Mouse (Mus musculus): ENCODE measurements at regions not wholly inside any gene's neighbourhood (a gene's known extent, or its start where the extent isn't known, plus 50 kb on each side); places are given as distances from the start of the nearest gene placed in this dataset.

- Histone ChIP-seq H3K4me3 (ENCODE audit: low read depth, low read length) (no peak overlapping the region), H3K9me3 (ENCODE audit: control insufficient read depth, low read length) (no peaks in the 10 kb centered on the region), H3K27ac (ENCODE audit: low read depth) (no peak overlapping the region), H3K4me2 (ENCODE audit: low read length) (no peak overlapping the region), H3K4me1 (replicated peaks; ENCODE audit: control insufficient read depth, insufficient read depth, low read length) (no peaks in the 10 kb centered on the region), H3K36me3 (ENCODE audit: control insufficient read depth, insufficient read depth, low read length) (no peaks in the 10 kb centered on the region), H3K9ac (ENCODE audit: low read length) (no peak overlapping the region), H3K27me3 (replicated peaks; ENCODE audit: control insufficient read depth, insufficient read depth, low read length) (no peaks in the 10 kb centered on the region)
- WGBS, result 90% methylated on average over 10 of the region's 10 CpGs
- DNase-seq (ENCODE audit: low spot score) (no peak), ATAC-seq (replicated peaks; ENCODE audit: low FRiP score, low TSS enrichment, low read depth) (no peak)
Observed at GRCm38 (mm10) chr2:78972288-78973117, 104.6 kb downstream of the Ube2e3 start.

- ATAC-seq (replicated peaks; ENCODE audit: low FRiP score, low TSS enrichment, low read depth), result no peak
- WGBS, result 92% methylated on average over 3 of the region's 3 CpGs
- H3K9me3 ChIP-seq (ENCODE audit: control insufficient read depth, low read length), result no peaks in the 10 kb centered on the region
- H3K27me3 ChIP-seq (replicated peaks; ENCODE audit: control insufficient read depth, insufficient read depth, low read length), result no peaks in the 10 kb centered on the region
- H3K36me3 ChIP-seq (ENCODE audit: control insufficient read depth, insufficient read depth, low read length), result no peaks in the 10 kb centered on the region
- H3K4me2 ChIP-seq (ENCODE audit: low read length), result no peak overlapping the region
- H3K4me3 ChIP-seq (ENCODE audit: low read depth, low read length), result no peak overlapping the region
- DNase-seq (ENCODE audit: low spot score), result no peak
- no peak overlapping the region for H3K27ac ChIP-seq (ENCODE audit: low read depth)
- no peaks in the 10 kb centered on the region for H3K4me1 ChIP-seq (replicated peaks; ENCODE audit: control insufficient read depth, insufficient read depth, low read length)
- H3K9ac ChIP-seq (ENCODE audit: low read length), result no peak overlapping the region
Observed at GRCm38 (mm10) chr2:78973811-78974210, 105.9 kb downstream of the Ube2e3 start.

- ATAC-seq (replicated peaks; ENCODE audit: low FRiP score, low TSS enrichment, low read depth) (no peak), DNase-seq (ENCODE audit: low spot score) (no peak)
- H3K4me1 ChIP-seq (replicated peaks; ENCODE audit: control insufficient read depth, insufficient read depth, low read length), result no peaks in the 10 kb centered on the region
- no peaks in the 10 kb centered on the region for H3K9me3 ChIP-seq (ENCODE audit: control insufficient read depth, low read length)
- no peak overlapping the region for H3K9ac ChIP-seq (ENCODE audit: low read length)
- no peaks in the 10 kb centered on the region for H3K27me3 ChIP-seq (replicated peaks; ENCODE audit: control insufficient read depth, insufficient read depth, low read length)
- H3K27ac ChIP-seq (ENCODE audit: low read depth), result no peak overlapping the region
- 85% methylated on average over 2 of the region's 2 CpGs for WGBS
- H3K4me2 ChIP-seq (ENCODE audit: low read length), result no peak overlapping the region
- H3K36me3 ChIP-seq (ENCODE audit: control insufficient read depth, insufficient read depth, low read length), result no peaks in the 10 kb centered on the region
- H3K4me3 ChIP-seq (ENCODE audit: low read depth, low read length), result no peak overlapping the region
Observed at GRCm38 (mm10) chr2:78974683-78975392, 106.9 kb downstream of the Ube2e3 start.

- DNase-seq (ENCODE audit: low spot score) (no peak), ATAC-seq (replicated peaks; ENCODE audit: low FRiP score, low TSS enrichment, low read depth) (no peak)
- Histone ChIP-seq H3K9me3 (ENCODE audit: control insufficient read depth, low read length) (no peaks in the 10 kb centered on the region), H3K36me3 (ENCODE audit: control insufficient read depth, insufficient read depth, low read length) (no peaks in the 10 kb centered on the region), H3K27ac (ENCODE audit: low read depth) (no peak overlapping the region), H3K4me2 (ENCODE audit: low read length) (no peak overlapping the region), H3K4me3 (ENCODE audit: low read depth, low read length) (no peak overlapping the region), H3K9ac (ENCODE audit: low read length) (no peak overlapping the region), H3K27me3 (replicated peaks; ENCODE audit: control insufficient read depth, insufficient read depth, low read length) (no peaks in the 10 kb centered on the region), H3K4me1 (replicated peaks; ENCODE audit: control insufficient read depth, insufficient read depth, low read length) (no peaks in the 10 kb centered on the region)
- WGBS, result 88% methylated on average over 4 of the region's 4 CpGs
Observed at GRCm38 (mm10) chr2:78975393-78975774, 107.5 kb downstream of the Ube2e3 start.

- Histone ChIP-seq H3K9me3 (ENCODE audit: control insufficient read depth, low read length) (no peaks in the 10 kb centered on the region), H3K27me3 (replicated peaks; ENCODE audit: control insufficient read depth, insufficient read depth, low read length) (no peaks in the 10 kb centered on the region), H3K9ac (ENCODE audit: low read length) (no peak overlapping the region), H3K4me1 (replicated peaks; ENCODE audit: control insufficient read depth, insufficient read depth, low read length) (no peaks in the 10 kb centered on the region), H3K36me3 (ENCODE audit: control insufficient read depth, insufficient read depth, low read length) (no peaks in the 10 kb centered on the region), H3K27ac (ENCODE audit: low read depth) (no peak overlapping the region), H3K4me2 (ENCODE audit: low read length) (no peak overlapping the region), H3K4me3 (ENCODE audit: low read depth, low read length) (no peak overlapping the region)
- whole genome bisulfite sequencing, result 86% methylated on average over 4 of the region's 4 CpGs
- DNase-seq (ENCODE audit: low spot score), result no peak
- no peak for ATAC-seq (replicated peaks; ENCODE audit: low FRiP score, low TSS enrichment, low read depth)
Observed at GRCm38 (mm10) chr2:78976084-78976483, 108.2 kb downstream of the Ube2e3 start.

- WGBS, result 86% methylated on average over 5 of the region's 5 CpGs
- Histone ChIP-seq H3K36me3 (ENCODE audit: control insufficient read depth, insufficient read depth, low read length) (no peaks in the 10 kb centered on the region), H3K9ac (ENCODE audit: low read length) (no peak overlapping the region), H3K4me3 (ENCODE audit: low read depth, low read length) (no peak overlapping the region), H3K27ac (ENCODE audit: low read depth) (no peak overlapping the region), H3K4me2 (ENCODE audit: low read length) (no peak overlapping the region), H3K4me1 (replicated peaks; ENCODE audit: control insufficient read depth, insufficient read depth, low read length) (no peaks in the 10 kb centered on the region), H3K27me3 (replicated peaks; ENCODE audit: control insufficient read depth, insufficient read depth, low read length) (no peaks in the 10 kb centered on the region), H3K9me3 (ENCODE audit: control insufficient read depth, low read length) (no peaks in the 10 kb centered on the region)
- ATAC-seq (replicated peaks; ENCODE audit: low FRiP score, low TSS enrichment, low read depth) (no peak), DNase-seq (ENCODE audit: low spot score) (no peak)
Observed at GRCm38 (mm10) chr2:78977632-78978397, 109.9 kb downstream of the Ube2e3 start.

- no peak overlapping the region for H3K27ac ChIP-seq (ENCODE audit: low read depth)
- 63% methylated on average over 5 of the region's 5 CpGs for WGBS
- ATAC-seq (replicated peaks; ENCODE audit: low FRiP score, low TSS enrichment, low read depth) (no peak), DNase-seq (ENCODE audit: low spot score) (no peak)
- no peak overlapping the region for H3K4me3 ChIP-seq (ENCODE audit: low read depth, low read length)
- no peaks in the 10 kb centered on the region for H3K36me3 ChIP-seq (ENCODE audit: control insufficient read depth, insufficient read depth, low read length)
- H3K27me3 ChIP-seq (replicated peaks; ENCODE audit: control insufficient read depth, insufficient read depth, low read length), result no peaks in the 10 kb centered on the region
- H3K4me1 ChIP-seq (replicated peaks; ENCODE audit: control insufficient read depth, insufficient read depth, low read length), result no peaks in the 10 kb centered on the region
- no peak overlapping the region for H3K4me2 ChIP-seq (ENCODE audit: low read length)
- no peaks in the 10 kb centered on the region for H3K9me3 ChIP-seq (ENCODE audit: control insufficient read depth, low read length)
- no peak overlapping the region for H3K9ac ChIP-seq (ENCODE audit: low read length)
Observed at GRCm38 (mm10) chr2:78980019-78980418, 112.1 kb downstream of the Ube2e3 start.

GRCm38 (mm10) chr2:78980661-78981229, 112.8 kb downstream of the Ube2e3 start:
- H3K4me1 ChIP-seq (replicated peaks; ENCODE audit: control insufficient read depth, insufficient read depth, low read length), result no peaks in the 10 kb centered on the region
- WGBS, result 97% methylated on average over 1 of the region's 1 CpGs
- H3K9me3 ChIP-seq (ENCODE audit: control insufficient read depth, low read length), result no peaks in the 10 kb centered on the region
- ATAC-seq (replicated peaks; ENCODE audit: low FRiP score, low TSS enrichment, low read depth) (no peak), DNase-seq (ENCODE audit: low spot score) (no peak)
- no peak overlapping the region for H3K27ac ChIP-seq (ENCODE audit: low read depth)
- no peaks in the 10 kb centered on the region for H3K27me3 ChIP-seq (replicated peaks; ENCODE audit: control insufficient read depth, insufficient read depth, low read length)
- no peaks in the 10 kb centered on the region for H3K36me3 ChIP-seq (ENCODE audit: control insufficient read depth, insufficient read depth, low read length)
- H3K4me3 ChIP-seq (ENCODE audit: low read depth, low read length), result no peak overlapping the region
- H3K4me2 ChIP-seq (ENCODE audit: low read length), result no peak overlapping the region
- H3K9ac ChIP-seq (ENCODE audit: low read length), result no peak overlapping the region

Measured in intestine, embryonic 14.5 days (tissue).